Mouse (Mus musculus) gastrocnemius, postnatal 14 days (tissue): ENCODE measurements at regions not wholly inside any gene's neighbourhood (a gene's known extent, or its start where the extent isn't known, plus 50 kb on each side); places are given as distances from the start of the nearest gene placed in this dataset.
"Not testable (repeated sequence)": the region's sequence is repeated elsewhere in the genome, so short reads cannot be mapped to it uniquely, and the experiment has no call there.

Experiments used
- DNase-seq: peaks from one replicate; pipeline ENCODE4 v3.0.0; 2021; ENCODE audit warnings: mixed read lengths
- intact Hi-C: fragments of 180-260 bp; cut with DNase I; formaldehyde crosslinking; loops from one replicate; pipeline ENCODE4 v1.15.1; 2025; ENCODE audit warnings: low total_unique reads

DNA sequence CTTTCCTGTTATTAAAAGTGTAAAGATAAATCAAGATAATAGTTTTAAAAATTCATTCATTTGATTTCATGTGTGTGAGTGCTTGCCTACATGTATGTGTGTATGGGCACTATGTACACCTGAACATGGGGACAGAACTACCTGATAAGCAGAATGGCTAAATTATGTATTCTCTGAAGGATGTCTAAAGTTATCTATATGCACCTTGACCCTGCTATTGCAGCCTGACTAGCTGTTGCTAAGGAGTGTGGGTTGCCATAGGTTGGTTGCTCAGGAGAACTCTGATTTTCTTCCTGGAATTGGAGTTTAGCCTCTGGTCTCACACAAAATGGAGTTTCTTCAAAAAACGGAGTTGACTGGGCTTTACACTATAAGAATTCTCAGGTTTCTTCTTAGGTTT lies 234.5 kb upstream of the Gap43 start:
- intact Hi-C loops = no loop called here
- DNase-seq = no peak

DNA sequence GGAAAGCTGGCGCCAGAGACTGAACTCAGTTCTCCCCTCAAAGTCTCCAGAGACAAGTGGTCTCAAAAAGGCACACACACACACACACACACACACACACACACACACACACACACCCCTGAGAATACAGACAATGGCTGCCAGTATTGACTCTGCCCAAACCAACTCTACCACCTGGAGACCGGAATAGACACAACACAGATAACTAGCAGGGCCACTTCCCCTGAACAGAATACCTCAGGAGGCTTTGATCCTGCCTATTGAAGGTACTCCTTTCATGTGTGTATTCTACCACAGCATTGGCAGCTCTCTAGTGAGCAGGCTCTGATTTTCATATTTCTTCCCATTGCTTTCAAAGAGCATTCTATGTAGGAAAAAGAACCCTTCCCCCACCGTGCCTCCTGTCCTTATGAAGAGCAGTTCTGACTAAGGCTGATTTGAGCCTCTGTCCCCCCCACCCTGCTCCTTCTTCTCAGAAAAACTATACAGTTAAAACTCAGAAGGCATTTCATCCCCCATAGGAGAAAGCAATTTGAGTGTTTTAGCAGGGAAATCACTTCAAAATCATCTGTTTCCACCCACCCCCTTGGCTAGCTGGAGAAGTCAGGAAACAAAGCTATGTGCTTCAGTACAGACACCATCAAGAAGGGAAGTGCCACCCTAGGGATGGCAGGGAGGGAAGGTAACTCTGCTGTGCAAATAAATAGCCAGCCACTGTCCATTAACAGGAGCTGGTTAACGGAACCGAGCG lies 230.0 kb upstream of the Gap43 start:
- DNase-seq = no peak
- intact Hi-C loops = no loop called here

DNA sequence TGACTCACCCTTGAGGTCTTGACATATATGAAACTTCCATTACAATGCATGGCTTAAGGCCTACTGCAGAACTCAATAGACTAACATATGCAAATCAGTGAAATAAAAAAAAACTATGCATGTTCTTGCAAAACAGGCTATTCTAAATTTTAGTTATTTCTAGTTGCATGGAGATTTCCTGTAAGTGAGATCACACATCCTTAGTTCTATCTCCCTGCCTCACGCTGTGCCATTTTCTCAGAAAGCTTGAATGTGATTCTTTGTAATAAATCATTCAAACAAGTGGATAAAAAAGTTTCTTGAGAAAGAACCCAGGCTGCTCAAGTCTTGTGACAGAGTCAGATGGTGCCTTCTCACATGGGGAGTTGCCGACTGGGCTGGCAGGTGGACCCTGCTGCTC lies 228.9 kb upstream of the Gap43 start:
- DNase-seq = no peak
- intact Hi-C loops = no loop called here

DNA sequence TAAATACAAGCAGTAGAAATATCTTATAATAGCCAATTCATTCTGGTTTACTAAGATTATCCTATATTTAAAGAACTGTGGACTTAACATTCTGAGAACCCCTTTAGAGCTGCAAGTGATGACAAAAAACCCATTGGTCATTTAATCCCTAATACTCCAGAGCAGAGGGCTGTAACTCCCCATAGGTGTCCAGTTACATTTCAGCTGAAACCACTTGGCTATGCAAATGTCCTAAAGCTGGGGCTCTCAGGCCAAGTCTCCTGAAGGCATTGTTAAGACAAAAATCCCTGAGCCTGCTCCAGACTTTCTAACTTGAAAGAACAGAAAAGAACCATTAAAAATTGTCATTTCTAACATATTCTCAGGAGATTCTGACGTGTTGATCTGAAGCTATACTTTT lies 209.1 kb upstream of the Gap43 start:
- no peak for DNase-seq
- intact Hi-C loops = no loop called here

DNA sequence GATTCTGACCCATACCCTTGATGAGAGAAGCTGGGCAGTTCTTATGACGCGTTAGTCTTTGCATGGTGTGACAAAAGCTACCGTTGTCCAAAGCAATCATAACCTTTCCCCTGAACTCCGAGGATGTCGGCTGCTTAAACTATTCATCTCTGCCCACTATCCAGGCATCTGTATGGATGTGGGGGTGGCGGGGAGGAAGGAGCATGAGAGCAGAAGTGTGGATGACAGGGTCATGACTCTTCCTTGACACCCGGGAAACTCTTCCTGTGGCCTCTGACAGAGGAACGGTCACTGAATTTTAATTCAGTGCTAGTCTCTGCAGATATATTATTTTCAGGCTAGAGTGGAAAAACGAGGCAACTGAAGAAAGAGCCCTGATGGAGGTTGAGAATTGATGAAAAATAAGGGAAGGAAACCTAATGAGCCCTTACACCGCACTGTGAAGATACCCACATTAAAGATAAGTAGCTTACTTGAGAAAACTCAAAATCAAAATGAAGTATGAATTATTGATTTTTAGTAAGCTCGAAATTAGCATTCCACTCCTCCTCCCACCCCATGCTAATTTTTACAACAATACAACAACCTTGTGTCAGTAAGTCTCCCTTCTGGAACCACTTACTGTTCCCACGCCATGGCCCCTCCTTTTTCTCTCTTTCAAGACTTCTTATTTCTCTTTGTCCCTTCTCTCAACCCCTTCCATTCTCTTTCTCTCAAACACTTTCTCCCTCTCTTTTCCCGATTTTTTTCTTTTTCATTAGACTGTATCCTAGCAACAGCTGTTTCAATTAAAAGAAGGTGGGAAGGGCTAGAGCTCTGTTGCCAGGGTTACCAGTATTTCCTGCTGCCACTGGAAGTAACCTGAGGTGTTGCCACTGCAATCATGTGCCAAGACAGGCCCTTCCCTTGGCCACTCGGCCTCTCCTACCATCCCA lies 206.0 kb upstream of the Gap43 start:
- no peak for DNase-seq
- intact Hi-C loops = no loop called here

DNA sequence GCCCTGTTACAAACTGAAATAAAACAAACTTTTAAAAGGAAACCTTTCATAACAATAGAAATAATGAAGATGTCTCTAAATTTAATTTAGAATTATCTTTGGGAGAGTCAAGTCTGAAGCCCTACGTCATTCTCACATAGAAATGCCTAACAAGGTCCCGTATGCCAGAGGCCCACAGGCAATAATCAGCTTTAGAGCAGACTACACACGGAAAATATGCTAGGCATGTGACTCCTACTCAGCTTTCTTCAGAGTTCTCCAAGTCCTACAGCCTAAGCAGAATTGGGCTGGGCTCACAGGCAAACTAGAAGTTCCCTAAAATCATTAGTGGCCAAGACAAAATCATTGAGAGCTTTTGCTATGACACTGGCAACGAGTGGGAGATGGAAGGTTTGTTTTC lies 176.9 kb upstream of the Gap43 start:
- intact Hi-C loops = no loop called here

DNA sequence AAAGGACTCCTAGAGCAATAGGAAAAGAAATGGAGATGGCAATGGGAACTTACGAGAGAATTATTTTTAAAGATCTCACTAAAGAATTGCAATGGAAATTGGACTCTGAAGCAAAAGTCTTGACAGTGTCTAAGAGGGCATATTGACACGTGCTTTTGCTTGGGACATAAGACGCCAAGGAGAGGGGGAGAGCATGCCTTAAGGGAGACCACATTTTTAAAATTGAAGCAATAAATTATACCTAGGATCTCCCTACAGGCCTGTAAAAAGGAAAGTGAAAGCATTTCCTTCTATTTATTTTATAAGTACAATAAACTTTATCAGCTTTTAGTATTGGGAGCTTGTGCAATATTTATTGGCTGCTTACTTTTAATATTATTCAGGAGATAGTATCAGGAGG lies 175.5 kb upstream of the Gap43 start:
- intact Hi-C loops = no loop called here
- no peak for DNase-seq

More for the DNA sequence above, 176.9 kb upstream of the Gap43 start:
- peak; percentile 6 for DNase-seq

DNA sequence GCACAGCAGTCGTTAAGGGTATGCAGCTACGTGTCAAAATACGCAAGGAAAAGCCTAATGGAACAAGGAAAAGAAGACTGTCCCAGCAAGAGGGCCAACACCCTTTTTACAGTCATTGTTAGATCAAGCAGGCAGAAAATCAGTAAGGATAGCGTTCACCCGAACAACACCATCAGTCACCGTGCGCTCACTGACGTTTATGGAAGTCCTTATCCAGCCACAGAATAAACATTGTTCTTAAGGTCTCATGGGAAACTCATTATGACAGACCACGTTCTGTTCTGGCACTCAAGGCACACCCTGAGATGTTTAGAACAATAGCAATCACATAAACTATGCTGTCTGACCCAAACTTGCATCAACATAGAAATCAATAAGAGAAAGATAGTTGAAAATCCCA lies 164.7 kb upstream of the Gap43 start:
- intact Hi-C loops = no loop called here
- no peak for DNase-seq

DNA sequence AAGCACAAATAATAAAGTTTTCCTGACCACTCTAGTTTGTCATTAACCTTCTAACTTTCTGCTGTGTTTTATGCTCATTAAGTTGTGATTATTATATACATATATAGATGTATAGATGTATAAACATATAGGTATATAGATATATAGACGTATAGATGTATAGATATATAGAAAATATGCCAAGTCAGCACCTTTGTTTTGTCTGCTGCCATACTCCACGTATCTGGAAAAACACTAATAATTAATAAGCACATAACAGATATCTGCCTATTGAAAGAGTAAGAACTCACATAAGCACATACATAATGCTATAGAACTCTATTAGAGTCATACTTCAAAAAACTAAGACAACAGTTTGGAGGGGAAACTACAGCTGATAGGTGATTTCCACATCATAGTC lies 161.3 kb upstream of the Gap43 start:
- intact Hi-C loops = no loop called here
- DNase-seq = no peak

DNA sequence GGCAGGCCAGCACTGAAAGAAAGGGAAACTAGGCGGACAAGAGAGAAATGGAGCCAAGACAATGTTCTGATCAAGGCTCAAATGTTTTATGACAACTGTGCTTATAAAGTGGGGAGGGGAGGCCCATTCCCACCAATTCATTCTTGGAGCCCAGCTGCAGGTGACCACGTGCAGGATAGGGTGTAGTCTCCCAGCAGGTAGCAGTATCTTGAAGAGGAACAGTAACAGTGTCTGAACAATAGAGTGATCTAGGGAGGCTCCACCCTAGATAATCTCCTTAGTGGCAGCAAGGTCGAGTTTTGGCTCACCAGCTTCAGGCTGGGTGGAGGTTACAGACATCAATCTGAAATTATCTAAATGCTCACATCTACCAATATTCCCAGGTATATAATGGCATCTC lies 160.7 kb upstream of the Gap43 start:
- intact Hi-C loops, DNase-seq: not testable (repeated sequence)

DNA sequence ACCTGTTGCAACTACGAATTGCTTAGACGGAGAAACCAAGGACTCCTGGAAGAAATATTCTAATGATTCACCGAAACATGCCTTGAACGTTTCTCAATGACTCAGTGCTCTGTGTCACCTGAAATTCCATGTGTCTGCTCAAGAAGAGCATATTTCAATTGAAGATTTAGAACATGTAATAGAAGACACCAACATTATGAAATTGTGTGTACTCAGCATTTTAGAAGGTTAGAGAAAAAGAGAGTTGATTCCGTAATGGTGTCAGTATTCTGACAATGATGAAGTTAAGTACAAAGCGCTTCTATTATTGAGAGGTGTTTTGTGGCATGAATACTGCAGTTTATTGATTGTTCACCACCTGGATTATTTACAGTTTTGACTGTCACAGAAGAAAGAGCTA lies 159.1 kb upstream of the Gap43 start:
- intact Hi-C loops = no loop called here
- no peak for DNase-seq

DNA sequence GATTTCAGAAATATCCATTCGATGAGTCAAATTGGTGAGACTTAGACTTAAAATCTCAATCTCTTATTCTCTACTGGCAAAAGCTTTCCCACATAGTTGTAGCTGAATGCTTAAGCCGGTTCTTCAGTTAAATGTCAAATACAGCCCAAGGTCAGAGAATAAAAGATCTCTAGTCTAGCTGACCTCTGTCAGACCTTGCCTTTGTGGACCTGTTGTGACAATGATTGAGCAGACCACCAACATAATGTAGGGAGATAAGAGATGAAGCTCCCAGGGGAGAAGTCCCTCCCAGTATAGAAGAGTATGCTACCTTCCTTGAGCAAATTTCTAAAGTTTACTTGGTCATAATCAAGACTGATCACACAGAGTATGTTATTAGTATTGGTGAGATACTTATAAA lies 157.9 kb upstream of the Gap43 start:
- no peak for DNase-seq
- intact Hi-C loops = no loop called here

DNA sequence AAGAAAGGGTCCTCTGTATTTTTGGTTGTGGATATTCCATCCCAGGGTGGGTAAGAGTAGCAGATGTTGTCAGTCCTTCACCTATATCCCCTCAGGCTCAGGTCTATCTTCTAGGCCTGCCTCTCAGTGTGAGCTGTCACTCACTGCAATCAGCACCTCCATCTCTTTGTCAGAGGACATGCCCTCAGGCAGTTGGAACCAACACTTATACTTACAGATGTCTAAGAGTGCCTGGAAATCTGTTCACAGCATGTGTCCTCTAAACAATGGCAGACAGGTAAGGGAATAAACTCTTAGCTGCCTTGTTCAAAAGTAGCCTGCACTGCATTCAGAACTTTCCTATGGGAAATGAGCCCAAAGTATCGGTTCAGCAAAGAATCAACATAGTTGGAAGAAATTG lies 153.1 kb upstream of the Gap43 start:
- no peak for DNase-seq
- intact Hi-C loops = no loop called here

DNA sequence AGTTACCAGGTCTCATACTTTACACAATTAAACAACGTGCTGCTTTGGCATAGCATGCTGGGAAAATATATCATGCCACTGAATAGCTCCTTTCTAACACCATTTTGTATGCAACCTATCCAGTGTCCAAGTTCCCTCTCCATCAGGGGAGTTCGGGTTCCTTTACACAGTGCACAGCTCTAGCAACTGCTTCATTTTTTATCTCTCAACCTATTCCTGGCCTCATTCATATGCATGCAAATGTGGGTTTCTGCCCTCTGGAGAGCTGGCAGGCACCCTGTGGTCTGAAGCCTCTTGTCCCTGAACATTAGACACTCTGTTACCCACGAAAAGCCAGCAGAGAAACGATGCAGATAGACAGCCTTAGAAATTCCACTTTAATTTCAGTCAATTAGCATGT lies 148.3 kb upstream of the Gap43 start:
- intact Hi-C loops = no loop called here
- DNase-seq = no peak

DNA sequence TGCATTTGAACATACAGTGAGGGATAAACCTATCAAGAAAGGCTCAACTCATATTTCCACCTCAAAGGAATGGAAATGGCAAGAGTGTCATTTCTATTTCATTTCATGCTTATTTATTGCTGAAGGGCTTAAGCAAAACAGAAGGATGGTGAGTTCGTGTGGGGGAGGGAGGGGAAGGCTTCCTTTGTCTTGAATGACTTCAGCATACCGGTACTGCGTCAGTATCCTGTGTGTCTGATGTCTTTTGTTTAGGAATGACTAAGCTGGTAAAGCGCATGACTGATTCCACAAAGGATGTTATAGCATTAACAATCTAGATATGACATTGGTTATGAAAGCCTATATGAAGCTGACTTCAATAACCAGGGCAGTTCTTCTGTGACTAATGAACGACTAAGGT lies 139.5 kb upstream of the Gap43 start:
- intact Hi-C loops = no loop called here

DNA sequence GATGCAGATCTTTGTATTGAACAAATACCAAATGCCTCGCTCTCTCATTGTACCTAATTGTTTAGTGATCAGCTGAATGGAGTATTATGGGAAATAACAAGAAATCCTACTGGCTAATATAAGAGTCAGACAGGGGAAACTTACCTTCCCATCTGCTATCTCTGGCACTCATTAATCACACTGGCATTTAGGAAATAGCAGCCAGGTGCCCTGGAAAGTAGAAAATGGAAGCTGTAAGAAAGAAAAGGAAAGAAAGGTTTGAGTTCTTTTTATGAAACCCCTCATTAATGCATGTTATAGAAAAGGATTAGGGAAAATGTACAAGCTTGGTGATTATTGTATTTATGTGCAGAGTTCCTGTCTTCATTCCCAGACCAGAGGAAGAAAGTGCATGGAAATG lies 126.5 kb upstream of the Gap43 start:
- intact Hi-C loops = no loop called here
- no peak for DNase-seq

More for the DNA sequence above, 139.5 kb upstream of the Gap43 start:
- no peak for DNase-seq

DNA sequence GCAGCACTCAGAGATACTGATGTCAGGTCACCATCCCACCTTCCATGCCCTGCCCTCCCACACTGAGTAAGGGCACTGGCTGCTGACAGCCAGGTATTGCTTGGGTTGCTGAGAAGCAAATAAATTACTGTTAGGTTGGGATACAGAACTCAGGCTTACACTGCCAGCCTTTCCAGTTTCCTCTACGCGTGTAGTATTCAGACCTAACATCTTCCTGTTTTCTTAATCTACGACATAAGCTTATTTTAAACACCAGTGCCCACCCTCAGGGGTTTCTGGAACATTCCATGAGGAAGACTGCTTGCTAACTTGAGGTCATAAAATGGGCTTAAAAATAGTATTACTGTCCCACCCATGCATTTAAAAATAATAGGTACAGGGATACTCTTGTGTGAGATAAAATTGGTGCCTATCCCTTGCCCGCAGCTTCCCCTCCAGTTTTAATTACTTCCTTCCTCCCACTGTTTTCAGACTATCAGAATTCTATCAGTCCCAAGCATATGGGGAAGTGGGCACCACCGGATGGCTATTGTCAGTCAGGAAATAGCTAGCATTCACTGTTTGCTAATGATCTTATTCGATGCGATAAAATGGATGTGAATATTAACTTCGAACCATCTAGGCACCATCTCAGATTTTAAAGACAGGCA lies 116.0 kb upstream of the Gap43 start:
- intact Hi-C loops = no loop called here
- no peak for DNase-seq

DNA sequence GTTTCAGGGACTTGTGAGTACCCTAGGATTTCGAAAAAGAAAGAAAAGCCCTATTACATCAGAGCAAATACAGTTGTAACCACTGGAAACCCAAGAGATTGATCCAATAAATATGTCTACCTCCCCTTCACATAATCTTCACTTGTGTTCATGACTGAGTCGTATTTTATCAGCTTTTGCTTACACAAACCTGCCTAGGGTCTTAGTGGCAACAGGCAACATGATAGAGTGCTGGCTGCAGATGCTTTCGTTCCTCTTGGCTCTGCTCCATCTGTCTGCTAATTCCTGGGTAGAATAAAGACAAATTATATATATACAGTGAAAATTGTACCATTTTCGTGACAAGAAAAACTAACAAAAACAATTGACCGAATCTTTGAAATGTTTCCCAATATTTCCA lies 112.9 kb upstream of the Gap43 start:
- intact Hi-C loops = no loop called here
- no peak for DNase-seq

DNA sequence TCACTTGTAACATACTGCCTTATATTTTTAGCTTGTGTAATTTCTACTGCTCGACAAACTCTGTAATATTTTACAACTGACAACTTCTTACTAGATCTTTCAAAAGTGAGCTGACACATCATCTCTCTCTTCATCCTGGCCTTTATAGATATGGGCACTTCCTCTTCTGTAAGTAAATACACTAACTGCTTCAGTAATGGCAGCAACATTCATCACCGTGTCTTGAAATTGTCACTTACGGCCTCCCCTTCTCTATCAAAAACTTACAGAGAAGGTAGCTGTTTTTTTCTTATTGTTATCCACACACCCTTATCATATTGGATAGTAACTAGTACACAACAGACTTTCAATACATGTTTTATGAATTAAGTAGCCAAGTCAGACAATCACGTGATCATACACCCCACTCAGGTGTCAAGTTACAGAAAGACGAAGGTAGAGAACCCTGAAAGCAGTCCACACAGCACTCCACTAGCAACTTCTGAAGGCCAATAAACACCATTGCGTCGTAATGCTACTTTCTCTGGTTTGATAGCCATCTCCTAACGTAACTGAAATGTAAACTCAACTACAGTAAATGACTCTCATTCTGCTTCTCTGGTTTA lies 109.5 kb upstream of the Gap43 start:
- no peak for DNase-seq
- intact Hi-C loops = no loop called here

DNA sequence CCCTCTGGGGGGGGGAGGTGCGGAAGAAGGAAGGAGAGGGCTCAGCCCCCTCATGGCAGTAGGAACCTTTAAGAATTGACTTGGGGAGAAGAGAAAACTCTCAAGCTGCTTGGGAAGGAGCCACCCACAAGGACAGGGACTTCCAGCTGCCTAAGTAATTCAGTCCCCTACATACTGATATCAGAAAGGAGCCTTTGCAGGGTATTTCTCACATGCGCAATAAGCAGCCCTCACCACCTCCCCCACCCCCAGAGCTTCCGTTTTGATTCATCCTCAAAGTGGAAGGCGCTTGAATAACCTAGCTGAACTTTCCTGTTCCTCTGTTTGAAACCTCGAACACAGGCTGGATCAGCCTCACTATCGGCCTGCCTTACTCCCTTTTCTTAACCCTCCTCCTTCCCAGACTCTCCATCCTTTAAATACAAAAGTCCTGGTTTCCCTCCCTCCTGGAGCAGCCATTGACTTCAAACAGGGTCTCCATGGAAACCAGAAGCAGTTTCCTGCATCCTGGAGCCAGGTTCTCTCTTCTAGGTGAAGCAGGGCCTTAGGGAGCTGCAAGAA lies 104.5 kb upstream of the Gap43 start:
- DNase-seq = peak; percentile 3
- intact Hi-C loops = no loop called here
